Mouse (Mus musculus): ENCODE results near the gene Haus8.
A peak's percentile ranks its signal among the peaks of the same experiment; 100 is the strongest.
"Not testable (repeated sequence)": the region's sequence is repeated elsewhere in the genome, so short reads cannot be mapped to it uniquely, and the experiment has no call there.

Gene Haus8

GRCm38 (mm10) chr8:71272286-71273150, at the start of gene Haus8, which contains the start of gene Myo9b:
Gene Haus8 (minus strand): TSS chr8:71272934.
Gene Myo9b (plus strand): TSS chr8:71272714.
- DNase-seq: peak; percentile 95

- DNase-seq: not testable (repeated sequence)
These were observed 47.0 kb upstream of the Haus8 start for GRCm38 (mm10) chr8:71319760-71320159.

DNA sequence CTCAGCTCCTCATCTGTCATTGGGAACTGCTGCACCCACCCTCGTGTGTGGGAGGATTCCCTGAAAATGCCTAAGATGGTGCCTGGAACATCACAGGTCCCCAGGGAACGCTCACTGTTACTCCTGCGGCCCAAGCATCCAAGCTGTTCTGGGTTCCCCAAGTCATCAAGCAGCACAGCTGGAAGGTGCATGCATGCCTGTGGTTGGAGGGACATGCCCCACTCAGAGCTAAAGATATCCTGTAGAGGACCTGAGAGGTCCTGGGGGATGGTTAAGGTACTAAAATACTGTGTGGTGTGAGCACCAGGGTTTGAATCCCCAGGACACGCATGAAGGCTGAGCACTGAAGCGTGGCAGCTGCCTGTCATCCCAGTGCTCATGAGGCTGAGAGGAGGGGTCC, 45.9 kb upstream of the Haus8 start:
- DNase-seq: not testable (repeated sequence)

DNA sequence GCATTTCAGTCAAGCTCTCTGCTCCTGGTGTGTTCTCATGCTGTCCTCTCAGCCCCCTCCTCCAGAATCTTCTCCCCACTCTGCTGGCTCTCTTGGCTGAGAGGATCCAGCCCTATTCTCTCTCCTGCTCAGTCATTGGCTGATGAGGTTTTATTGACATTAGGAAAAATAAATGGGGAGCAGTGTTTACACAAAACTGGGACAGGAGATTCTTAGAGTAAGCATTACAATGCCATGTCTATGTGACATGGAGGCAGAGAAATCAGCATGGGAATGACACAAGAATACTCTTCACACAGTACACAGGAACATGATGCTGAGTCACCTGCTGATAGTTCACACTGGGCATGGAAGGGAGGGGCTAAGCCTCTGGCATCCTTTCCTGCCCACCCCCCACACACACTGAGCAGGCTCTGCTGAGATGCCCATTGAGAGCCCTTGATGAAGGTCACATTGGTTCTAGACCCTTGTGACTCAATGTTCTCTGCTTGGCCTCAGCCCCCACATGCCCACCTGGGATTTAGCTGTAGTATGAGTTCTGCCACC, 43.8 kb upstream of the Haus8 start:
- DNase-seq: no peak

DNA sequence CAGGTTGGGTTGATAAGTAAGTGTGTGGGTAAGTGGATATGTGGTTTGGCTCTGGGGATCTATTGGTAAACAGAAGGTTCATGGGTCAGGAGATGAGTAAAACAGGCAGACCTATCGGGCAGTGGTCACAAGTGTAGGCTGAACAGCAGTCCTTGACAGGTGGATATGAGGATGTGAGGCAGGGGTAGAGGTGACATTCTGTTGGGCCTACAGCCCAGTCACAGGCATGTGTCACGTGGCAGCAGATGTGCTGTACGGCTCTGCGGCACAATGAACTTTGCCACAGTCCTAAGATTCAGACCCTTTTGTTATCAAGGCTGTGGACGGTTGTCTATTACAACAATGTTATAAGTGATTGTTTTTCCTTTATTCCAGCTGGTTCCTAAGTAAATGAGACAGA, 43.2 kb upstream of the Haus8 start:
- no peak for DNase-seq

GRCm38 (mm10) chr8:71313951-71314350, 41.2 kb upstream of the Haus8 start:
- DNase-seq: no peak

- no peak for DNase-seq
These were observed 40.0 kb upstream of the Haus8 start for GRCm38 (mm10) chr8:71312700-71313099.

GRCm38 (mm10) chr8:71310446-71310845, 37.7 kb upstream of the Haus8 start:
- DNase-seq: no peak

DNA sequence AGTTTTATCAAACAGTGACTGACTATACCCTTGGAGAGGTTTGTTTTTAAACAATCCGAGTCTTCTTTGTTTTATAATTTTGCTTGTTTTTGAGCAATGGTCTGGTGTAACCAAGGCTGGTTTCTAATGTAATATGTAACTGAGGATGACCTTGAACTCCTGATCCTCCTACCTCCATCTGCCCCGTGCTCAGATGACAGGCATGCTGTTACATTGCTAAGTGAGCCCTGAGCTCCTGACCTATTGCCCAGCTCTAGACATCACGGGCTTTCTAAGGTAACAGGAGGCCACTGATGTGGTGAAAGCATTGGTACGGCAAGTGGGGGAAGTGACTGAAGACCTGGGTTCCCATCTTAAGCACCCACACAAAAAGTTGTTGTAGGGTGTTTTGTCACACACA, 35.2 kb upstream of the Haus8 start:
- no peak for DNase-seq

DNA sequence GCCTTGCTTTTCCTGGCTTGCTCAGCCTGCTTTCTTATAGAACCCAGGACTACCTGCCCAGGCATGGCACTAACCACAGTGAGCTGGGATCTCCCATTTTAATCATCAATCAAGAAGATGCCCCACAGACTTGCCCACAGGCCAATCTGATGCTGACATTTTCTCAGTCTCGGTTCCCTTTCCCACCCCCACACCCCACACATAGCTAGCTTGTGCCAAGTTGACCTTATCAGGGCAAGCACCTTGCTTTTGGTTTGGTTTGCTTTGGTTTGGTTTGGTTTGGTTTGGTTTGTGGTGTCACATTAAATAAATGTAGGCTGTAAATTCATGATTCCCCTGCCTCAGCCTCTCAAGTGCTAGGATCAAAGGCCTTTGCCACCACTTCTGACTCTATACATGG, 34.6 kb upstream of the Haus8 start:
- DNase-seq: no peak

DNA sequence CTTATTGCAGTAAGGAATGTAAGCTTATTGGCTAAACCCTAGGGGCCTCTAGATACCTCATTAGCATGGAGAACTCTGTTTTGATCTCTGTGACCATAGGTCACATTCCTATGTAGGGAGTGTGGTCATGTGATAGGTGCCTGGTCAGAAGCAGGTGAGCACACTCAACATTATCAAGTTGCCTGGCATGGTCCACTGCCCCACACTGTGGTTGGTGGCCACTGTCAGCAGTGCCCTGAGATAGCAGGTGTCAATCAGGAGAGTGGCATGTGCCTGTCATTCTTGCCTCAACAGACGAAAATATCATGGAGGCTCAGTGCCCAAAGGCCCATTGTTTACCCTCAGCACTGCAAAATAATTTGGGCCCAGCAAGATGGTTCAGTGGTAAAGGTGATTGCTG, 33.3 kb upstream of the Haus8 start:
- no peak for DNase-seq

GRCm38 (mm10) chr8:71303632-71304031, 30.9 kb upstream of the Haus8 start:
- DNase-seq: no peak

DNA sequence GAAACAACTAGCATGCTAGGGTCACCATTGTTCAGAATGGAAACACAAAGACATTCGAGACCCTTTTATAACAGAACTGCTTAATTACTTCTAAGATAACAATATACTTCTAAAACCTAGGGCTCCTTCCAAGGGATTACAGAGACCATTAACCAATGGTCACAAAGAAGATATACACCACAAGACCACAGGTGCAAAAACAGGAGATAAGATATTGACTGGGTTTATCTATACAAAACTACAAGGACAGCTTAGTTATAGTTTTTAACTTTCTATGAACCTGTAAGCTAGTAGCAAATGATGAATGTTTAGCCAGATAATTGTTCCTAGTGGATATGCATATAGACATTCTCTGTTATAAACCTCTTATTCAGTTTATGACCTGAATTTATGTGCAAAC, 30.1 kb upstream of the Haus8 start:
- no peak for DNase-seq

DNA sequence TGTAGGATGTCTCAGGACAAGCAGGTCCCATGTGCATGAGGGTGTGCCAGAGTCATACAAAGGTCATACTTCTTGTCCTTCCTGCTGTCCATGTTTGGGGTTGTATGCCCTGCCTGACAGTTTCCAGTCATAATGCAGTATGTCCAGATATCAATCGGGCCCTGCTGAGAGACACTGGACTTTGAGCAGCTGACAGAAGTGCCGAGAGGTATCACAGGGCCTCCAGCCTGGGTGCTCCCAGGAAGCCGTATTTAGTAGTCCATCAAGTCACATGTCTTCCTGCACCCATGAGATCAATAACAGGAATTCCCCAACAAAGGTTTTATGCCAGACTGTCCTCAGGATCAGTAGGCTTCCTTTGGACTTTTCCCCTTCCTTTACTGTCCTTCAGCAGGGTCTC, 27.0 kb upstream of the Haus8 start:
- no peak for DNase-seq

GRCm38 (mm10) chr8:71297439-71297838, 24.7 kb upstream of the Haus8 start:
- DNase-seq: no peak

GRCm38 (mm10) chr8:71296784-71297183, 24.1 kb upstream of the Haus8 start:
- no peak for DNase-seq

- no peak for DNase-seq
These were observed 23.5 kb upstream of the Haus8 start for GRCm38 (mm10) chr8:71296188-71296621.

DNA sequence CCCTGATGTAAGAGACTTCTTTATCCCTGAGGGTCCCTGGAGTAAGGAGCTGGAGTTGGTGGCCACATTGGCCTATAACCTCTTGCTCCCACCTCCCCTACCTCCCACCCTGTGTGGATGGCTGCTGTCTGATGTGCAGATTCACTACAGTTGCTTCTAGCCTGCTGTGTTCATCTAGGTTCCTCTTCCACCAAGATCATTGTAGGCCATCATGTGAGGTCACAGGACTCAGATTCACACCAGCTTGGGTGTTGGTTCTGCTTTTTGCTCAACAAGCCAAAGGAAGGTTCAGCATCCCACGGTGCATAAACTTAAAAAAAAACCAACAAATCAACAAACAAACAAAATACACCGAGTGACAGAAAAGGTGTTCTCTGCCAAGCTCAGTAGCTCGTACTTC, 21.2 kb upstream of the Haus8 start:
- not testable (repeated sequence) for DNase-seq

DNA sequence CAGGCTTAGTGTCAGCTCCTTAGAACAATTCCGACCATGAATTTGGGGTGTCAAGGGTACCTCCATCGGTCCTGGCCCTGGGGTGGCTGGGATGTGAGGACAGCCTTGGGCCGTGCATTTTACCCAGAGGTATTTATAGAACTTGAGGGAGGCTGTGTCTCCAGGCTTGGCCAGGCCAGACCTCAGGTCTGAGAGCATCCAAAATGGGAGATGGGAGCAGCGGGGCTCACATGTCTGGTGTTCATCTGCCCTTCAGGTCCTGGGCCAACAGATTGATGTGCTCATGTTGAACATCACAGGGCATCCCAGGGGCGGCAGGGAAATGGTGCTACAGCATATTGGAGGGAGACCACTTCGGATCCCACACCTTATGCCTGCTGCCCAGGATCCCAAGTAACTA, 18.6 kb upstream of the Haus8 start:
- DNase-seq: no peak

- no peak for DNase-seq
These were observed 18.2 kb upstream of the Haus8 start for GRCm38 (mm10) chr8:71290911-71291310.

DNA sequence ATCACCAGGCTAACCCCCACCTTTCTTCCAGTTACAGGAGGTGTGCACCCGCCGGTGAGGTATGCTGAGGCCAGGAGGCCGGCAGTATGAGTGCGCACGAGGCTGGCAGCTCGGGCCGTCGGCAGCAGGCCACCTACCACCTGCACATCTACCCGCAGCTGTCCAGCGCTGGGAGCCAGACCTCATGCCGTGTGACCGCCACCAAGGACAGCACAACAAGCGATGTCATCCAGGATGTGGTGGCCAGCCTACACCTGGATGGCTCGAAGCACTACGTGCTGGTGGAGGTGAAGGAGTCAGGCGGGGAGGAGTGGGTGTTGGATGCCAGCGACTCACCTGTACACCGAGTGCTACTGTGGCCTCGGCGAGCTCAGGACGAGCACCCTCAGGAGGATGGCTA, 17.5 kb upstream of the Haus8 start:
- DNase-seq: no peak

- DNase-seq: no peak
These were observed 16.4 kb upstream of the Haus8 start for GRCm38 (mm10) chr8:71289098-71289497.

DNA sequence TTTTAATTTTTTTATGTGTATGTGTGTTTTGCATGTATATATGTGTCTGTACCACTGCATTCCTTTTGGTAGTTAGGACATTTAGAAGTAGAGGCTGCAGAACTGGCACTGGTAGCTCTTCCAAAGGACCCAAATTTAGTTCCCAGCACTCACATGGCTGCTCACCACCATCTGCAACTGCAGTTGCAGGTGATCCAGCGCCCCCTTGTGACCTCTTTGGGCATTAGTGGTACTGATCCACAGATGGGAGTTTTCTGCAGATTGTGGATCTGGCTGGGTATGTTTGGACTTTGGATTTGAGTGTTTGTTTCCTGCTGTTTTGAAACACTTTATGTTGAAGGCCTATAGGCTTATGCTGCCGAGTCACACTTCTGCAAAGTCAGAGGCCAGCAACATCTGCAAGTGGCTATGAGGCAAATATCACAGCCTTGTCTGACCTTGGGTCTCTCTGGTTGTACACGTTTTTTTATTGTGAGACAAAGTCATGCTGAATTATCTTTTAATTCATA, 15.8 kb upstream of the Haus8 start:
- DNase-seq: no peak

- not testable (repeated sequence) for DNase-seq
These were observed 13.5 kb upstream of the Haus8 start for GRCm38 (mm10) chr8:71286223-71286622.
